Mouse (Mus musculus): ENCODE results near the gene Chst4.

DNA sequence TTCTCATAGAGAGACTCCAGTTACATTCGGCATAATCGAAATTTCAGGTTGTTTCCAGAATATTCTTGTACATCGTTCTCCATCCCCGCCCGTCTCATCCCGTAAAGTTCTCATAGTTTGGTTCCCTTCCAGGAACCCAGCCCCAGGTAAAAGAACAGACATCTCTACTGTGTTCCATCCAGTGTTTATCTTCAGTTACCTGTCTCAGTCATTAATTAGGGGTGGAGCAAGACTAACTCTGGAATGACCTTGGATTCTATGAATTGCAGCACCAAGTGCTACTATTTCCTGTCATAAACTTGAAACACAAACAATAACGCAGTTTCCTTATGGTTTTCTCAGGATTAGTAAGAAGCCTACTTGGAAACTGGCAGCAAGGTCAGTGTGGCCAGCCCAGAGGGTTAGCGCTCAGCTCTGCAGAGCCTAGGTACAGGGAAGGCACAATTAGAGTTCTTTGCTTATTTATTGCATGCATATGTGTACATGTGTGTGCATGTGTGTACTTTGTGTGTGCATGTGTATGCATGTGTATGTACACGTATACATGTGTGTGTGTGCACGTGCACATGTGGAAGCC, 16.7 kb downstream of the Chst4 start:
- no peak for TF ChIP-seq CTCF (IDR thresholded peaks at IDR 0.05; ENCODE audit: extremely low read depth, insufficient read length, insufficient replicate concordance, low read depth, low read length)
- no peak for TF ChIP-seq POLR2A (IDR thresholded peaks at IDR 0.05; ENCODE audit: low read depth, low read length)

Data from small intestine, adult 2 months (tissue).